In genomic region chr2:11665326-11665725, GRCm38 (mm10) we compare ENCODE assay signal across 25 mouse cellular contexts. TPM values are rescaled to one million over a fixed set of nuclear protein-coding genes. Genes with fewer than 3 reads are reported as not detected.
DNase-seq lines count a peak whose midpoint lies in the region; ATAC-seq lines count a peak whose summit lies in the region.
"Had no signal": no experiment of that assay in that cellular context is flagged by ENCODE, and none has a peak within 500 bp of the region (broad histone marks: within the 10 kb centered on the region; RNA-seq: fewer than 3 reads in every experiment).

No protein-coding gene starts in this region.

- H3K9ac ChIP-seq in kidney, embryonic 16.5 days (replicated peaks; ENCODE audit: low read length), result no peak overlapping the region
- H3K9ac ChIP-seq: forebrain, postnatal 0 days; limb, embryonic 12.5 days; liver, embryonic 14.5 days had no signal

- intact Hi-C loops in gastrocnemius, postnatal 14 days (cut with DNase I; ENCODE audit: low total_unique reads), result no loop called here

- H3K36me3 ChIP-seq in kidney, embryonic 16.5 days (ENCODE audit: insufficient read depth, low read length), result no peaks in the 10 kb centered on the region
- H3K36me3 ChIP-seq: forebrain, embryonic 10.5 days; limb, embryonic 12.5 days had no signal

- no peak overlapping the region for H3K4me2 ChIP-seq in kidney, embryonic 16.5 days (replicated peaks; ENCODE audit: low read depth, low read length)
- H3K4me2 ChIP-seq: limb, embryonic 12.5 days; midbrain, embryonic 11.5 days had no signal

- no peaks in the 10 kb centered on the region for H3K4me1 ChIP-seq in kidney, embryonic 16.5 days (ENCODE audit: insufficient read depth, low read length)
- H3K4me1 ChIP-seq: limb, embryonic 12.5 days had no signal

- no peak overlapping the region for H3K4me3 ChIP-seq in kidney, embryonic 16.5 days (ENCODE audit: low read length)
- H3K4me3 ChIP-seq: forebrain, embryonic 10.5 days; limb, embryonic 12.5 days had no signal

- DNase-seq in gastrocnemius, postnatal 25 days, result peak; percentile 26
- no peak for DNase-seq in gastrocnemius, postnatal 14 days
- peak; percentile 40 for DNase-seq in kidney, adult 18-20 months
- DNase-seq in kidney, adult 9 months, result peak; percentile 84
- peak; percentile 76 to 78 for DNase-seq in kidney, postnatal 36 days
- no peak for DNase-seq in cerebellum, postnatal 10 days
- DNase-seq: adrenal gland, adult 8-10 months; cerebellum, adult 18-20 months; forebrain, postnatal 0 days; right cerebral cortex, postnatal 25 days had no signal

- no peak for ATAC-seq in kidney, embryonic 16.5 days (ENCODE audit: low FRiP score, low TSS enrichment)
- ATAC-seq: forebrain, postnatal 0 days had no signal

- no peak overlapping the region for H3K27ac ChIP-seq in kidney, embryonic 16.5 days (ENCODE audit: low read length)
- H3K27ac ChIP-seq: forebrain, embryonic 10.5 days; limb, embryonic 12.5 days; liver, embryonic 14.5 days had no signal

- 81% methylated on average over 3 of the region's 3 CpGs for WGBS in kidney, embryonic 16.5 days

- H3K27me3 ChIP-seq in kidney, embryonic 16.5 days (ENCODE audit: insufficient read depth, low read length), result no peaks in the 10 kb centered on the region
- H3K27me3 ChIP-seq: limb, embryonic 12.5 days had no signal

- no peaks in the 10 kb centered on the region; the same call in 1 of the 2 replicates for H3K9me3 ChIP-seq in kidney, embryonic 16.5 days (ENCODE audit: low read length)
- H3K9me3 ChIP-seq: forebrain, embryonic 10.5 days had no signal

RNA-seq across cellular contexts. Expression of gene Il2ra, which starts 22.7 kb away (rescaled TPM):
- under 1 TPM; 0.35 to 0.46 TPM for total RNA-seq in gastrocnemius, postnatal 25 days (2021)
- total RNA-seq in gastrocnemius, postnatal 14 days (2021), result under 1 TPM; 0.16 to 0.42 TPM
- polyA plus RNA-seq in kidney, embryonic 16.5 days (2015; fragmentation: Nextera tagmentation; extraction: Ambion mirVana), result not detected in 2 replicates
- total RNA-seq: forebrain, postnatal 0 days; layer of hippocampus, postnatal 10 days had no signal
- polyA plus RNA-seq: C2C12; forebrain, embryonic 10.5 days; forebrain, postnatal 0 days; heart, embryonic 14.5 days; hindbrain, embryonic 11.5 days; limb, embryonic 12.5 days; midbrain, embryonic 11.5 days; stomach, embryonic 16.5 days had no signal

RNA-seq across cellular contexts. Expression of gene Gm17490, which starts 39.3 kb away (rescaled TPM):
- total RNA-seq in gastrocnemius, postnatal 25 days (2021), result not detected
- not detected for total RNA-seq in gastrocnemius, postnatal 14 days (2021)
- polyA plus RNA-seq in kidney, embryonic 16.5 days (2015; fragmentation: Nextera tagmentation; extraction: Ambion mirVana), result not detected in 2 replicates
- total RNA-seq: adrenal gland, adult 8-10 months; forebrain, postnatal 0 days; layer of hippocampus, postnatal 10 days; left cerebral cortex, adult 8-10 months had no signal
- polyA plus RNA-seq: C2C12; forebrain, embryonic 10.5 days; forebrain, postnatal 0 days; heart, embryonic 14.5 days; hindbrain, embryonic 11.5 days; large intestine, adult 2 months; limb, embryonic 12.5 days; liver, embryonic 14.5 days; lung, embryonic 16.5 days; midbrain, embryonic 11.5 days; stomach, embryonic 16.5 days; thymus, postnatal 0 days; urinary bladder, adult 2 months had no signal

RNA-seq across cellular contexts. Expression of gene Il15ra, which starts 39.8 kb away (rescaled TPM):
- 10 to 100 TPM; 24.7 to 26.6 TPM for total RNA-seq in gastrocnemius, postnatal 25 days (2021)
- 10 to 100 TPM; 10.6 to 22.8 TPM for total RNA-seq in gastrocnemius, postnatal 14 days (2021)
- 2.6 TPM in 2 replicates for polyA plus RNA-seq in kidney, embryonic 16.5 days (2015; fragmentation: Nextera tagmentation; extraction: Ambion mirVana)

Comparison
In these comparisons a context has a peak if more than half of its experiments do, and no peak if none do; other contexts are left out.
1. DNase-seq: peak in gastrocnemius, postnatal 25 days (single experiment), kidney, adult 18-20 months (single experiment), kidney, adult 9 months (single experiment) and kidney, postnatal 36 days (2 of 2); none in gastrocnemius, postnatal 14 days (single experiment) and cerebellum, postnatal 10 days (0 of 2).